Mouse (Mus musculus): ENCODE measurements around the gene Osbpl9. TPM values are rescaled to one million over a fixed set of nuclear protein-coding genes. Genes with fewer than 3 reads are reported as not detected.
A peak's percentile ranks its signal among the peaks of the same experiment; 100 is the strongest.

Osbpl9 gene
- total RNA-seq, 4 experiments from 2014 or later = 48.2 to 59.2 (median 56.3) TPM

GRCm38 (mm10) chr4:109207524-109207923, 5.5 kb upstream of the Osbpl9 start:
- DNase-seq (ENCODE audit: low spot score in 2 of 2) = no peak

GRCm38 (mm10) chr4:109204416-109204815, 2.3 kb upstream of the Osbpl9 start:
- no peak for DNase-seq (ENCODE audit: low spot score in 2 of 2)

GRCm38 (mm10) chr4:109203931-109204330, 1.9 kb upstream of the Osbpl9 start:
- DNase-seq (ENCODE audit: low spot score in 2 of 2) = no peak

GRCm38 (mm10) chr4:109199069-109199468, 3.0 kb downstream of the Osbpl9 start:
- DNase-seq (ENCODE audit: low spot score in 2 of 2) = no peak

- DNase-seq (ENCODE audit: low spot score in 2 of 2) = no peak
Measured at GRCm38 (mm10) chr4:109195900-109196629, 6.0 kb downstream of the Osbpl9 start.

- DNase-seq (ENCODE audit: low spot score in 2 of 2) = no peak
Measured at GRCm38 (mm10) chr4:109193886-109194285, 8.2 kb downstream of the Osbpl9 start.

- no peak for DNase-seq (ENCODE audit: low spot score in 2 of 2)
Measured at GRCm38 (mm10) chr4:109191598-109191997, 10.5 kb downstream of the Osbpl9 start.

- DNase-seq (ENCODE audit: low spot score in 2 of 2) = no peak
Measured at GRCm38 (mm10) chr4:109185616-109186405, 16.3 kb downstream of the Osbpl9 start.

- no peak for DNase-seq (ENCODE audit: low spot score in 2 of 2)
Measured at GRCm38 (mm10) chr4:109175677-109176076, 26.4 kb downstream of the Osbpl9 start.

GRCm38 (mm10) chr4:109173775-109174440, 28.2 kb downstream of the Osbpl9 start:
- DNase-seq (ENCODE audit: low spot score in 2 of 2) = no peak

GRCm38 (mm10) chr4:109173369-109173768, 28.7 kb downstream of the Osbpl9 start:
- DNase-seq (ENCODE audit: low spot score in 2 of 2) = no peak

- DNase-seq (ENCODE audit: low spot score in 2 of 2) = peak; percentile 54 to 92
Measured at GRCm38 (mm10) chr4:109165521-109166173, 36.4 kb downstream of the Osbpl9 start.

- peak; percentile 26 to 35 for DNase-seq (ENCODE audit: low spot score in 2 of 2)
Measured at GRCm38 (mm10) chr4:109156481-109157261, 45.4 kb downstream of the Osbpl9 start.

- DNase-seq (ENCODE audit: low spot score in 2 of 2) = no peak
Measured at GRCm38 (mm10) chr4:109156073-109156472, 46.0 kb downstream of the Osbpl9 start.

- no peak for DNase-seq (ENCODE audit: low spot score in 2 of 2)
Measured at GRCm38 (mm10) chr4:109150214-109150613, 51.9 kb downstream of the Osbpl9 start.

GRCm38 (mm10) chr4:109149411-109149810, 52.7 kb downstream of the Osbpl9 start:
- no peak for DNase-seq (ENCODE audit: low spot score in 2 of 2)

GRCm38 (mm10) chr4:109147278-109148038, 54.6 kb downstream of the Osbpl9 start:
- peak in 1 of 2 experiments; percentile 29 for DNase-seq (ENCODE audit: low spot score in 2 of 2)

GRCm38 (mm10) chr4:109143091-109143490, 59.0 kb downstream of the Osbpl9 start:
- no peak for DNase-seq (ENCODE audit: low spot score in 2 of 2)

GRCm38 (mm10) chr4:109138551-109138950, 63.5 kb downstream of the Osbpl9 start:
- no peak for DNase-seq (ENCODE audit: low spot score in 2 of 2)
